Mouse (Mus musculus): ENCODE results near the gene Ppp4r2. TPM values are rescaled to one million over a fixed set of nuclear protein-coding genes. Genes with fewer than 3 reads are reported as not detected.

The Ppp4r2 gene
- polyA plus RNA-seq, 1 experiment from 2014 or later = 16.1 TPM

DNA sequence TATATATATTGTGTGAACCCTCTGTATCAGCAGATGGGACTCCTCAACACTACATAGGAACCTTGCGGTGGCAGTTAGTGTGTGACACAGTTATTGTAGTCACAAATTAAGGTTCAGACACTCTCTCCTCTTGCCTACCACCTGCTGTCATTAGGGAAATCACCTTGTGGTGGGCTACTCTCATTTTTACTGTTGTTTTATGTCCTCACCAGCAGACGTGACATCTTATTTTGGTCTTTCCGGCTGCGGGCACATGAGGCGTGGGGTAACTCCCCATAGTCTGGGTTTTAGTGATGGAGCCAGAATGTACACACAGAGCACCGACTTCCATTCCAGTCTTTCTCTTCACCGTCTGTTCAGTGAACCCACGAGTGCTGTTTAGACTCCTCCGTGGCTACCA, 26.2 kb upstream of the Ppp4r2 start:
- Histone ChIP-seq H3K36me3 (no peaks in the 10 kb centered on the region), H3K9ac (no peak overlapping the region), H3K4me1 (replicated peaks) (no peaks in the 10 kb centered on the region), H3K9me3 (replicated peaks) (no peaks in the 10 kb centered on the region), H3K27me3 (replicated peaks) (no peaks in the 10 kb centered on the region), H3K4me2 (no peak overlapping the region), H3K4me3 (no peak overlapping the region), H3K27ac (ENCODE audit: poor library complexity, severe bottlenecking) (no peak overlapping the region)
- ATAC-seq (ENCODE audit: insufficient number of reproducible peaks, low FRiP score) = no peak
- 91% methylated on average over 9 of the region's 9 CpGs for WGBS

DNA sequence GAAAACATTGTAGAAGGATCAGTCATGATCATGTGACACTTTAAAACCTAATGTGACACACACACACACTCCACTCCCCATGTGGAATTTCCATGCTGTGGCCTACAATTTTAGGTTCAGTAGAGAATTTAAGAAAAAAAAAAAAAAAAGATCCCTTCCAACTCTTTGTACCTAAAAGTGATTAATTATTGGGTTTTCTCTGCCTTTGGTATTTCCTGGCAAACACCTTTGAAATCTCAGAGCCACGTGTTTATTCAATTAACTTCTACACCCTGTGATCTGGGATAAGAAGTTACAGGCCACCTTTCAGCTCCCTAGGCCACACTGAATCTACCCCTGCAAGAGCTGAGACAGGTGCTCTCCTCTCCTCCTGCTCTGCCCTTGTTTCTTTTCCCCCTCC, 25.7 kb upstream of the Ppp4r2 start:
- no peaks in the 10 kb centered on the region for H3K27me3 ChIP-seq (replicated peaks)
- no peak overlapping the region for H3K4me3 ChIP-seq
- H3K9ac ChIP-seq = no peak overlapping the region
- no peaks in the 10 kb centered on the region for H3K9me3 ChIP-seq (replicated peaks)
- WGBS = 40% methylated on average over 1 of the region's 1 CpGs
- no peak for ATAC-seq (ENCODE audit: insufficient number of reproducible peaks, low FRiP score)
- H3K27ac ChIP-seq (ENCODE audit: poor library complexity, severe bottlenecking) = no peak overlapping the region
- H3K4me1 ChIP-seq (replicated peaks) = no peaks in the 10 kb centered on the region
- no peak overlapping the region for H3K4me2 ChIP-seq
- H3K36me3 ChIP-seq = no peaks in the 10 kb centered on the region

- no peak for ATAC-seq (ENCODE audit: insufficient number of reproducible peaks, low FRiP score)
- H3K9me3 ChIP-seq (replicated peaks) = no peaks in the 10 kb centered on the region
- H3K4me2 ChIP-seq = no peak overlapping the region
- no peak overlapping the region for H3K4me3 ChIP-seq
- H3K27ac ChIP-seq (ENCODE audit: poor library complexity, severe bottlenecking) = no peak overlapping the region
- 81% methylated on average over 6 of the region's 6 CpGs for WGBS
- no peaks in the 10 kb centered on the region for H3K36me3 ChIP-seq
- H3K9ac ChIP-seq = no peak overlapping the region
- H3K4me1 ChIP-seq (replicated peaks) = no peaks in the 10 kb centered on the region
- no peaks in the 10 kb centered on the region for H3K27me3 ChIP-seq (replicated peaks)
These were observed 25.1 kb upstream of the Ppp4r2 start for GRCm38 (mm10) chr6:100808221-100808778.

DNA sequence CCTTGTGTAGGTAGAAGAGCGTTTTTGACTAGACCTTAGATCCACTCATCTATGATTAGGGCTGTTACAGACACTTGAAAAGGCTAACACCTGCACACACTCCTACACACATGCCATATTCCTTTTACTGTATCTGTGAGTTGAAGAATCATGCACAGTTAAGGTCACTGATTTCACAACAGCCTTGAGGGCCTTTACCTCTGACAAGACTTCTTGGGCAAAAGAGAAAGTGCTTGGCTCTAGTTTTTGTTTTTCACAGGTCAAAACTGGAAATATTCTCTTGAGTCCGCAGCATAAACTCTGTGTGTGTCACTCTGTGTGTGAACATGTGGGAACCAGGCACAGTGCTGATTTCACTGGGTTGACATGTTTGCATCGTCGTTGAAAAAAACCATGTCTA, 23.3 kb upstream of the Ppp4r2 start:
- no peak for ATAC-seq (ENCODE audit: insufficient number of reproducible peaks, low FRiP score)
- WGBS = 80% methylated on average over 4 of the region's 4 CpGs

DNA sequence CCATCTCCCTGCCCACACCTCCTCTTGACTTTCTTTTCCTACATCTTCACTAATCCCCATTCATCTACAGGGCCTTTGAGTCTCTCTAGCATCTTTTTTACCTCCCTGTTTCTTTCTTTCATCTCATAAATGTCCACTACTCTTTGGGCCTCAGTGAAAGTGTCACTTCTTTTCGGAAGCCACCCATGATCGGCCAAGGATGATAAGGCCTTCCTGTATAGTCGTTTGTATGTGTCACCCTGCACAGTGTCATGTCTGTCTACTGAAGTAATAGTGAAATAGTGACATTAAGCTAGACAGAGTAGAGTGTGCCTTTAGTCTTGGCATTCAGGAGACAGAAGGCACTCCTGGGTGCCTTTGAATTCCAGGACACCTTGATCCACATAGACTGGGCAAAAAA, 21.7 kb upstream of the Ppp4r2 start:
- H3K9me3 ChIP-seq (replicated peaks) = no peaks in the 10 kb centered on the region
- no peaks in the 10 kb centered on the region for H3K4me1 ChIP-seq (replicated peaks)
- no peak overlapping the region for H3K4me2 ChIP-seq
- no peaks in the 10 kb centered on the region for H3K27me3 ChIP-seq (replicated peaks)
- no peak overlapping the region for H3K9ac ChIP-seq
- no peak overlapping the region for H3K27ac ChIP-seq (ENCODE audit: poor library complexity, severe bottlenecking)
- ATAC-seq (ENCODE audit: insufficient number of reproducible peaks, low FRiP score) = no peak
- WGBS = 52% methylated on average over 3 of the region's 3 CpGs
- H3K36me3 ChIP-seq = no peaks in the 10 kb centered on the region
- H3K4me3 ChIP-seq = no peak overlapping the region

More for the DNA sequence above, 23.3 kb upstream of the Ppp4r2 start:
- no peaks in the 10 kb centered on the region for H3K9me3 ChIP-seq (replicated peaks)
- no peak overlapping the region for H3K9ac ChIP-seq
- no peaks in the 10 kb centered on the region for H3K27me3 ChIP-seq (replicated peaks)
- no peak overlapping the region for H3K4me2 ChIP-seq
- no peaks in the 10 kb centered on the region for H3K36me3 ChIP-seq
- H3K4me3 ChIP-seq = no peak overlapping the region
- H3K27ac ChIP-seq (ENCODE audit: poor library complexity, severe bottlenecking) = no peak overlapping the region
- H3K4me1 ChIP-seq (replicated peaks) = no peaks in the 10 kb centered on the region

GRCm38 (mm10) chr6:100821367-100821766, 12.1 kb upstream of the Ppp4r2 start:
- Histone ChIP-seq H3K9me3 (replicated peaks) (no peaks in the 10 kb centered on the region), H3K27me3 (replicated peaks) (no peaks in the 10 kb centered on the region), H3K4me3 (no peak overlapping the region), H3K9ac (no peak overlapping the region), H3K4me2 (no peak overlapping the region), H3K36me3 (no peaks in the 10 kb centered on the region), H3K27ac (ENCODE audit: poor library complexity, severe bottlenecking) (no peak overlapping the region), H3K4me1 (replicated peaks) (peaks cover 10% of the 10 kb centered on the region)
- WGBS = 77% methylated on average over 2 of the region's 2 CpGs
- ATAC-seq (ENCODE audit: insufficient number of reproducible peaks, low FRiP score) = no peak

GRCm38 (mm10) chr6:100823356-100823755, 10.1 kb upstream of the Ppp4r2 start:
- Histone ChIP-seq H3K9me3 (replicated peaks) (no peaks in the 10 kb centered on the region), H3K27me3 (replicated peaks) (no peaks in the 10 kb centered on the region), H3K4me2 (no peak overlapping the region), H3K9ac (no peak overlapping the region), H3K4me1 (replicated peaks) (peaks cover 10% of the 10 kb centered on the region), H3K27ac (ENCODE audit: poor library complexity, severe bottlenecking) (no peak overlapping the region), H3K36me3 (no peaks in the 10 kb centered on the region), H3K4me3 (no peak overlapping the region)
- ATAC-seq (ENCODE audit: insufficient number of reproducible peaks, low FRiP score) = no peak
- 81% methylated on average over 1 of the region's 1 CpGs for WGBS

GRCm38 (mm10) chr6:100824381-100824965, 8.9 kb upstream of the Ppp4r2 start:
- Histone ChIP-seq H3K4me3 (no peak overlapping the region), H3K4me2 (no peak overlapping the region), H3K9me3 (replicated peaks) (no peaks in the 10 kb centered on the region), H3K4me1 (replicated peaks) (peaks cover 10% of the 10 kb centered on the region), H3K27me3 (replicated peaks) (no peaks in the 10 kb centered on the region), H3K9ac (no peak overlapping the region), H3K36me3 (no peaks in the 10 kb centered on the region), H3K27ac (ENCODE audit: poor library complexity, severe bottlenecking) (no peak overlapping the region)
- 37% methylated on average over 7 of the region's 7 CpGs for WGBS
- ATAC-seq (ENCODE audit: insufficient number of reproducible peaks, low FRiP score) = no peak

DNA sequence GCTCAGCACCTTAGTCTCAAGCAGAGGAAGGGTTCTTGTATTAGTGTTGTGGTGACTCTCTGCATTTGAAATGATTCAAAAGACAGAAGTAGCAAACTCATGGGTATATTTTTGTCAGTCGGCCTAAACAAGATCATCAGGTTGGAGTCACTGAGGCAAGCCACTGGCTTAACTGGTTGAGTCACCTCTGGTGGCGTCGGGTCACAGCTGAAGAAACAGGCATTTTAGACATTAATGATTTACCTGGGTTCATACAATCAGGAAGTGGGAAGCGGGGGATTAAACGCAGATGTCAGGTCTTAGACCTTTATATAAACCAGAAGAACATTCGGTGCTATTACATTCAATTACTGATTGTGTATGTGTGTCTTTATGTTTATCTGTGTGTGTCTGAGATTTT, 7.4 kb upstream of the Ppp4r2 start:
- no peak for ATAC-seq (ENCODE audit: insufficient number of reproducible peaks, low FRiP score)
- H3K4me3 ChIP-seq = no peak overlapping the region
- H3K4me2 ChIP-seq = no peak overlapping the region
- peaks cover 10% of the 10 kb centered on the region for H3K4me1 ChIP-seq (replicated peaks)
- H3K36me3 ChIP-seq = no peaks in the 10 kb centered on the region
- no peaks in the 10 kb centered on the region for H3K27me3 ChIP-seq (replicated peaks)
- H3K9ac ChIP-seq = no peak overlapping the region
- 82% methylated on average over 6 of the region's 6 CpGs for WGBS
- no peaks in the 10 kb centered on the region for H3K9me3 ChIP-seq (replicated peaks)
- H3K27ac ChIP-seq (ENCODE audit: poor library complexity, severe bottlenecking) = no peak overlapping the region

DNA sequence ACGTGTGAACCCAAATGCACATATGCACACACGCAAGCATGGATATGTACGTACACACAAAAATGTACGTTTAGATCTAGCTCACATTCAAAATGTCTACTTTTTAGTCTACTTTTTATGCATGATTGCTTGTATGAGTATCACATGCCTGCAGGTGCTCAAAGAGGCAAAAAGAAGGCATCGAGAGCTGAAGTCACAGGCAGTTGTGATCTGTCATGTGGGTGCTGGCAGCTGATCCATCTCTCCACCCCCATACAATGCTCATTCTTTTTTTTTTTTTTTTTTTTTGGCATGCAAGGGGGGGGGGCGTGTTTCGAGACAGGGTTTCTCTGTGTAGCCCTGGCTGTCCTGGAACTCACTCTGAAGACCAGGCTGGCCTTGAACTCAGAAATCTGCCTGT, 4.9 kb upstream of the Ppp4r2 start:
- no peak overlapping the region for H3K4me2 ChIP-seq
- ATAC-seq (ENCODE audit: insufficient number of reproducible peaks, low FRiP score) = no peak
- 90% methylated on average over 7 of the region's 7 CpGs for WGBS
- H3K4me3 ChIP-seq = no peak overlapping the region
- H3K9ac ChIP-seq = no peak overlapping the region
- no peak overlapping the region for H3K27ac ChIP-seq (ENCODE audit: poor library complexity, severe bottlenecking)
- peaks cover 10% of the 10 kb centered on the region for H3K4me1 ChIP-seq (replicated peaks)
- H3K9me3 ChIP-seq (replicated peaks) = no peaks in the 10 kb centered on the region
- no peaks in the 10 kb centered on the region for H3K36me3 ChIP-seq
- H3K27me3 ChIP-seq (replicated peaks) = no peaks in the 10 kb centered on the region

DNA sequence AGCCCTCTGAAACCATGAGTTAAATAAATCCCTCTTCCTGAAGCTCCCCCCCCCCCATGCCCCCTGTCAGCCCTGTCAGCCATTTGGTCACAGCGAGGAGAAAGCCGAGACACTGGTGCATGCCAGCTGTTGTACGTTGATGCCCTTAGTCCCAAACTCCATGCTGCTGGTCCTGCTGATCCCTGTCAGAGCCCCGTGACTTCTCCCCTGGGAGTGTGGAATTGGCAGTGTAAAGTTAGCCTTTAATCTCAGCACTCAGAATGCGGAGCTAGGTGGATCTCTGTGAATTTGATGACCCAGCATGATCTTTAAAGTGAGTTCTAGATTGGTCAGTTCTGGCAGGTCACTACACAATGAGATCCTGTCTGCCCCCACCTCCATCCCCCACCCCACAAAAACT, 3.7 kb upstream of the Ppp4r2 start:
- Histone ChIP-seq H3K27ac (ENCODE audit: poor library complexity, severe bottlenecking) (no peak overlapping the region), H3K36me3 (no peaks in the 10 kb centered on the region), H3K27me3 (replicated peaks) (no peaks in the 10 kb centered on the region), H3K4me3 (no peak overlapping the region), H3K4me1 (replicated peaks) (peaks cover 4% of the 10 kb centered on the region), H3K9ac (no peak overlapping the region), H3K9me3 (replicated peaks) (no peaks in the 10 kb centered on the region), H3K4me2 (no peak overlapping the region)
- ATAC-seq (ENCODE audit: insufficient number of reproducible peaks, low FRiP score) = no peak
- 71% methylated on average over 5 of the region's 5 CpGs for WGBS

- peaks cover 10% of the 10 kb centered on the region for H3K36me3 ChIP-seq
- H3K4me3 ChIP-seq = no peak overlapping the region
- 73% methylated on average over 3 of the region's 3 CpGs for WGBS
- no peaks in the 10 kb centered on the region for H3K27me3 ChIP-seq (replicated peaks)
- H3K4me1 ChIP-seq (replicated peaks) = peaks cover 10% of the 10 kb centered on the region
- no peaks in the 10 kb centered on the region for H3K9me3 ChIP-seq (replicated peaks)
- ATAC-seq (ENCODE audit: insufficient number of reproducible peaks, low FRiP score) = no peak
- H3K9ac ChIP-seq = no peak overlapping the region
- no peak overlapping the region for H3K27ac ChIP-seq (ENCODE audit: poor library complexity, severe bottlenecking)
- no peak overlapping the region for H3K4me2 ChIP-seq
These were observed 2.2 kb upstream of the Ppp4r2 start for GRCm38 (mm10) chr6:100831188-100831587.
